Mouse (Mus musculus): ENCODE data around the gene Jaml. TPM values are rescaled to one million over a fixed set of nuclear protein-coding genes. Genes with fewer than 3 reads are reported as not detected.

The Jaml gene
- polyA plus RNA-seq, 1 experiment from 2014 or later, result 0.60 TPM

GRCm38 (mm10) chr9:45090811-45091210 is 11.8 kb downstream of the Jaml start:
- no peak overlapping the region for H3K4me2 ChIP-seq (ENCODE audit: low read depth, low read length)
- no peak overlapping the region for H3K27ac ChIP-seq (ENCODE audit: low read length)
- no peaks in the 10 kb centered on the region for H3K27me3 ChIP-seq (ENCODE audit: control insufficient read depth, insufficient read depth, low read depth, low read length)
- H3K9ac ChIP-seq (ENCODE audit: low read length), result no peak overlapping the region
- H3K4me1 ChIP-seq (replicated peaks; ENCODE audit: control insufficient read depth, insufficient read depth, low read length), result no peaks in the 10 kb centered on the region
- no peaks in the 10 kb centered on the region for H3K36me3 ChIP-seq (ENCODE audit: control insufficient read depth, insufficient read depth, low read length)
- 69% methylated on average over 3 of the region's 3 CpGs for WGBS
- ATAC-seq (ENCODE audit: low read depth), result no peak
- H3K9me3 ChIP-seq (ENCODE audit: control insufficient read depth, low read length), result no peaks in the 10 kb centered on the region
- H3K4me3 ChIP-seq (ENCODE audit: low read length), result no peak overlapping the region

GRCm38 (mm10) chr9:45092641-45093040 is 13.7 kb downstream of the Jaml start:
- no peak overlapping the region for H3K9ac ChIP-seq (ENCODE audit: low read length)
- H3K27me3 ChIP-seq (ENCODE audit: control insufficient read depth, insufficient read depth, low read depth, low read length), result no peaks in the 10 kb centered on the region
- ATAC-seq (ENCODE audit: low read depth), result no peak
- H3K9me3 ChIP-seq (ENCODE audit: control insufficient read depth, low read length), result no peaks in the 10 kb centered on the region
- WGBS, result 38% methylated on average over 4 of the region's 4 CpGs
- no peaks in the 10 kb centered on the region for H3K36me3 ChIP-seq (ENCODE audit: control insufficient read depth, insufficient read depth, low read length)
- no peak overlapping the region for H3K27ac ChIP-seq (ENCODE audit: low read length)
- no peaks in the 10 kb centered on the region for H3K4me1 ChIP-seq (replicated peaks; ENCODE audit: control insufficient read depth, insufficient read depth, low read length)
- H3K4me3 ChIP-seq (ENCODE audit: low read length), result no peak overlapping the region
- no peak overlapping the region for H3K4me2 ChIP-seq (ENCODE audit: low read depth, low read length)

- H3K27me3 ChIP-seq (ENCODE audit: control insufficient read depth, insufficient read depth, low read depth, low read length), result no peaks in the 10 kb centered on the region
- no peaks in the 10 kb centered on the region for H3K36me3 ChIP-seq (ENCODE audit: control insufficient read depth, insufficient read depth, low read length)
- ATAC-seq (ENCODE audit: low read depth), result no peak; the same call in 1 of the 2 replicates
- H3K4me1 ChIP-seq (replicated peaks; ENCODE audit: control insufficient read depth, insufficient read depth, low read length), result no peaks in the 10 kb centered on the region
- H3K9me3 ChIP-seq (ENCODE audit: control insufficient read depth, low read length), result no peaks in the 10 kb centered on the region
- H3K4me2 ChIP-seq (ENCODE audit: low read depth, low read length), result no peak overlapping the region
- H3K27ac ChIP-seq (ENCODE audit: low read length), result no peak overlapping the region
- no peak overlapping the region for H3K4me3 ChIP-seq (ENCODE audit: low read length)
- 65% methylated on average over 6 of the region's 6 CpGs for WGBS
- no peak overlapping the region for H3K9ac ChIP-seq (ENCODE audit: low read length)
These were observed 16.4 kb downstream of the Jaml start for GRCm38 (mm10) chr9:45095149-45095937.

DNA sequence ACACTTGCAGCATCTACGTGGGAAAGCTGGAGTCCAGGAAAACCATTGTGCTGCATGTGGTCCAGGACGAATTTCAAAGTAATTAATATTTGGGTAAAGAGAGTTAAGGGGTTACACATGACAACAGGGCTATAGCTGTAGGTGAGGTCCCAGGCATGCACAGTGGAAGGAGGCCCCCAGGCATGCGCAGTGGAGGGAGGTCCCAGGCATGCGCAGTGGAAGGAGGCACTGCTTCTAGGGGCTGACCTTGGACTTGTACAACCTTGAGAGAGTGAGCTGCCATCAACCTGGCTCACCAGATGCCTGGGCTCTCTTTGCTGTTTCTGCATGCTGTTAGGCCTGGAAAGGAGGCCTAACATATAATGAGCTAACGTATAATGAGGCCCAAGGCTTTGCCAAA is 18.9 kb downstream of the Jaml start:
- H3K9me3 ChIP-seq (ENCODE audit: control insufficient read depth, low read length), result no peaks in the 10 kb centered on the region
- H3K9ac ChIP-seq (ENCODE audit: low read length), result no peak overlapping the region
- no peak overlapping the region for H3K4me3 ChIP-seq (ENCODE audit: low read length)
- no peaks in the 10 kb centered on the region for H3K27me3 ChIP-seq (ENCODE audit: control insufficient read depth, insufficient read depth, low read depth, low read length)
- no peaks in the 10 kb centered on the region for H3K36me3 ChIP-seq (ENCODE audit: control insufficient read depth, insufficient read depth, low read length)
- WGBS, result 74% methylated on average over 5 of the region's 5 CpGs
- H3K4me1 ChIP-seq (replicated peaks; ENCODE audit: control insufficient read depth, insufficient read depth, low read length), result no peaks in the 10 kb centered on the region
- no peak for ATAC-seq (ENCODE audit: low read depth)
- H3K27ac ChIP-seq (ENCODE audit: low read length), result no peak overlapping the region
- no peak overlapping the region for H3K4me2 ChIP-seq (ENCODE audit: low read depth, low read length)

GRCm38 (mm10) chr9:45098426-45098825 is 19.4 kb downstream of the Jaml start:
- no peak overlapping the region for H3K4me3 ChIP-seq (ENCODE audit: low read length)
- no peaks in the 10 kb centered on the region for H3K4me1 ChIP-seq (replicated peaks; ENCODE audit: control insufficient read depth, insufficient read depth, low read length)
- no peak overlapping the region for H3K9ac ChIP-seq (ENCODE audit: low read length)
- WGBS, result 37% methylated on average over 3 of the region's 3 CpGs
- H3K4me2 ChIP-seq (ENCODE audit: low read depth, low read length), result no peak overlapping the region
- H3K27me3 ChIP-seq (ENCODE audit: control insufficient read depth, insufficient read depth, low read depth, low read length), result no peaks in the 10 kb centered on the region
- no peaks in the 10 kb centered on the region for H3K9me3 ChIP-seq (ENCODE audit: control insufficient read depth, low read length)
- H3K36me3 ChIP-seq (ENCODE audit: control insufficient read depth, insufficient read depth, low read length), result no peaks in the 10 kb centered on the region
- ATAC-seq (ENCODE audit: low read depth), result no peak
- no peak overlapping the region for H3K27ac ChIP-seq (ENCODE audit: low read length)

GRCm38 (mm10) chr9:45102528-45102927 is 23.5 kb downstream of the Jaml start:
- H3K4me2 ChIP-seq (ENCODE audit: low read depth, low read length), result no peak overlapping the region
- H3K27me3 ChIP-seq (ENCODE audit: control insufficient read depth, insufficient read depth, low read depth, low read length), result no peaks in the 10 kb centered on the region
- no peaks in the 10 kb centered on the region for H3K36me3 ChIP-seq (ENCODE audit: control insufficient read depth, insufficient read depth, low read length)
- H3K9ac ChIP-seq (ENCODE audit: low read length), result no peak overlapping the region
- no peak overlapping the region for H3K4me3 ChIP-seq (ENCODE audit: low read length)
- 71% methylated on average over 1 of the region's 1 CpGs for WGBS
- H3K27ac ChIP-seq (ENCODE audit: low read length), result no peak overlapping the region
- H3K9me3 ChIP-seq (ENCODE audit: control insufficient read depth, low read length), result no peaks in the 10 kb centered on the region
- no peak for ATAC-seq (ENCODE audit: low read depth)
- no peaks in the 10 kb centered on the region for H3K4me1 ChIP-seq (replicated peaks; ENCODE audit: control insufficient read depth, insufficient read depth, low read length)

GRCm38 (mm10) chr9:45103211-45103979 is 24.4 kb downstream of the Jaml start:
- WGBS, result 43% methylated on average over 11 of the region's 11 CpGs
- Histone ChIP-seq H3K27ac (ENCODE audit: low read length) (no peak overlapping the region), H3K4me1 (replicated peaks; ENCODE audit: control insufficient read depth, insufficient read depth, low read length) (no peaks in the 10 kb centered on the region), H3K4me2 (ENCODE audit: low read depth, low read length) (no peak overlapping the region), H3K4me3 (ENCODE audit: low read length) (no peak overlapping the region), H3K27me3 (ENCODE audit: control insufficient read depth, insufficient read depth, low read depth, low read length) (no peaks in the 10 kb centered on the region), H3K9ac (ENCODE audit: low read length) (no peak overlapping the region), H3K9me3 (ENCODE audit: control insufficient read depth, low read length) (no peaks in the 10 kb centered on the region), H3K36me3 (ENCODE audit: control insufficient read depth, insufficient read depth, low read length) (no peaks in the 10 kb centered on the region)
- no peak for ATAC-seq (ENCODE audit: low read depth)

GRCm38 (mm10) chr9:45105596-45106374 is 26.8 kb downstream of the Jaml start:
- Histone ChIP-seq H3K4me2 (ENCODE audit: low read depth, low read length) (no peak overlapping the region), H3K27ac (ENCODE audit: low read length) (no peak overlapping the region), H3K4me3 (ENCODE audit: low read length) (no peak overlapping the region), H3K27me3 (ENCODE audit: control insufficient read depth, insufficient read depth, low read depth, low read length) (no peaks in the 10 kb centered on the region), H3K36me3 (ENCODE audit: control insufficient read depth, insufficient read depth, low read length) (no peaks in the 10 kb centered on the region), H3K9me3 (ENCODE audit: control insufficient read depth, low read length) (no peaks in the 10 kb centered on the region), H3K9ac (ENCODE audit: low read length) (no peak overlapping the region), H3K4me1 (replicated peaks; ENCODE audit: control insufficient read depth, insufficient read depth, low read length) (no peaks in the 10 kb centered on the region)
- 70% methylated on average over 2 of the region's 2 CpGs for WGBS
- no peak for ATAC-seq (ENCODE audit: low read depth)

GRCm38 (mm10) chr9:45115706-45116105 is 36.7 kb downstream of the Jaml start:
- Histone ChIP-seq H3K4me1 (replicated peaks; ENCODE audit: control insufficient read depth, insufficient read depth, low read length) (peaks cover 6% of the 10 kb centered on the region; the same call in 1 of the 2 replicates), H3K27me3 (ENCODE audit: control insufficient read depth, insufficient read depth, low read depth, low read length) (no peaks in the 10 kb centered on the region), H3K4me3 (ENCODE audit: low read length) (peak overlapping the region; percentile 35), H3K27ac (ENCODE audit: low read length) (no peak overlapping the region), H3K36me3 (ENCODE audit: control insufficient read depth, insufficient read depth, low read length) (no peaks in the 10 kb centered on the region), H3K9me3 (ENCODE audit: control insufficient read depth, low read length) (no peaks in the 10 kb centered on the region), H3K4me2 (ENCODE audit: low read depth, low read length) (peak overlapping the region; percentile 54), H3K9ac (ENCODE audit: low read length) (peak overlapping the region; percentile 40; the same call in 1 of the 2 replicates)
- peak; percentile 67; the same call in 1 of the 2 replicates for ATAC-seq (ENCODE audit: low read depth)
- WGBS, result 4% methylated on average over 14 of the region's 14 CpGs
